Mouse (Mus musculus): ENCODE data around the gene Ifitm5. TPM values are rescaled to one million over a fixed set of nuclear protein-coding genes. Genes with fewer than 3 reads are reported as not detected.

Gene Ifitm5
- polyA plus RNA-seq, 1 experiment from 2014 or later: 0.29 TPM

DNA sequence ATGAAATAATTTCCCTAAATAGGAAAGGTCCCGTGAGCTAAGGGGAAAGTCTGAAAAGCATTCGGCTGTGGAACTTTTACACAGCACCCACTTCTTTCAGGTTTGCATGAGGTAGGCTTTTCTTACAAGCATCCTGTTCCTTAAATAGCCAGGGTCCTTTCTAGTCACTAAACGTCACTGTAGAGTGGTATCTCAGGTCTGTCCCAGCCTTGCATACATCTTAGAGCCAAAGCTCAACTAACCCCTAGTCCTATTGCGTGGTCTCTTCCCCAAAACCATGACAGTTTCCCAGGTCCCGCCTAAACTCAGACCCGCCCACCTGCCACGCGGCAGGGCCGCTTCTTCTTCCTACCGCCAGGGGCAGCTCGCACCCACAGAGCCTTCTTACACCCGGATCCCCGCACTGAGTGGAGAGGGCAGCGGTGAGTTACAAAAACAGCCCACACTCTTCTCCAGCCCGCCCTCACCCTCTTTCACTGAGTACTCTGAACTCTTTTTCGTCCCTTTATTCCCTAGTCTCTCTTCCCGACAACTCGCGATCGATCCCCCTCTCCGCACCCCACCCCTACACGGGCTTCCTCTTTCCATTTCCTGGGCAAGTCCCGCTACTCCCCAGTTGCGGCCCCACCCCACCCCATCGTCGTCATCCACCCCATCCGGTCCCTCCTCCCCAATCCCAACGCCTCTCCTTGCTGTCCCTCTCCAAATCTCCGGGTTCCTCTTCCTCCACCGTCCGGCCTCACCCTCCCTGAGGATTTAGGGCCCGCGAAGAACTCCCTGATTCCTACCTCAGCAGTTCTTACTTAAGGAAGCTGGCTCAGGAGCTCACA lies 8.7 kb downstream of the Ifitm5 start, which contains the start of gene Pgghg:
Pgghg (plus strand) TSS at position 170 of the 830 bp plus-strand sequence.
- DNase-seq (peak; percentile 84), ATAC-seq (ENCODE audit: low FRiP score, low TSS enrichment) (peak; percentile 86)
- Histone ChIP-seq H3K4me1 (ENCODE audit: control insufficient read depth, insufficient read depth, low read length) (no peaks in the 10 kb centered on the region; the same call in 1 of the 2 replicates), H3K27me3 (ENCODE audit: control insufficient read depth, insufficient read depth, low read length) (no peaks in the 10 kb centered on the region), H3K27ac (replicated peaks; ENCODE audit: low read depth, low read length) (no peak within 1 kb of the TSS), H3K9me3 (ENCODE audit: control insufficient read depth, low read length) (no peaks in the 10 kb centered on the region), H3K4me3 (replicated peaks; ENCODE audit: low read depth, low read length) (peak within 1 kb of the TSS; percentile 42), H3K9ac (replicated peaks; ENCODE audit: low read length) (peak within 1 kb of the TSS; percentile 40; the same call in 1 of the 2 replicates), H3K36me3 (ENCODE audit: control insufficient read depth, insufficient read depth, low read length) (no peaks in the 10 kb centered on the region; the same call in 1 of the 2 replicates), H3K4me2 (ENCODE audit: low read length) (peak within 1 kb of the TSS; percentile 48)
- WGBS: 4% methylated on average over 33 of the region's 33 CpGs

DNA sequence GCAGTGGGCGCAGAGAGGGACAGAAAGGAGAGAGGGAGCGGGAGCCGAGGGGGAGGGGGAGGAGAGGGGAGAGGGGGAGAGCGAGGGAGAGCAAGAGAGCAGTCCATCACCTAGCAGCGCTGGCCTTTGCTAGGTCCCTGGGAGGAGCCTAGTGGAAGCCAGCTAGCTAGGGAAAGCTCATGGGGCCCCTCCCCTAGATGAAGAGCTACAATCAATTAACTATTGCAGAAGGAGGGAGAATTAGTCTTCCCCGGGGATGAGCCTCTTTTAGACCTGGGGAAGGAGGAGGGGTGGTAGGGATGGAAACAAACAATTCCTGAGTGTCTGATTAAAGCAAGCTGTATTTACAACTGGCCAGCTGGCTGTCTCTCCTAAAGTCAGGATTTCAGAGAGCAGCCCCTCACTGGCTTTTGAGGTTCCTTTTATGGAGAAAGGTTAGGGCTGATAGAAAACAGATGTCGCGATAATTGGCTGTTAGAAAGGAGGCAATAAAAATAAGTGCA lies 10.4 kb downstream of the Ifitm5 start:
- Histone ChIP-seq H3K27ac (replicated peaks; ENCODE audit: low read depth, low read length) (no peak overlapping the region), H3K27me3 (ENCODE audit: control insufficient read depth, insufficient read depth, low read length) (no peaks in the 10 kb centered on the region), H3K36me3 (ENCODE audit: control insufficient read depth, insufficient read depth, low read length) (no peaks in the 10 kb centered on the region), H3K9me3 (ENCODE audit: control insufficient read depth, low read length) (no peaks in the 10 kb centered on the region), H3K4me2 (ENCODE audit: low read length) (no peak overlapping the region), H3K4me3 (replicated peaks; ENCODE audit: low read depth, low read length) (no peak overlapping the region), H3K9ac (replicated peaks; ENCODE audit: low read length) (no peak overlapping the region), H3K4me1 (ENCODE audit: control insufficient read depth, insufficient read depth, low read length) (no peaks in the 10 kb centered on the region; the same call in 1 of the 2 replicates)
- DNase-seq: peak; percentile 22
- WGBS: 14% methylated on average over 8 of the region's 8 CpGs
- ATAC-seq (ENCODE audit: low FRiP score, low TSS enrichment): no peak

DNA sequence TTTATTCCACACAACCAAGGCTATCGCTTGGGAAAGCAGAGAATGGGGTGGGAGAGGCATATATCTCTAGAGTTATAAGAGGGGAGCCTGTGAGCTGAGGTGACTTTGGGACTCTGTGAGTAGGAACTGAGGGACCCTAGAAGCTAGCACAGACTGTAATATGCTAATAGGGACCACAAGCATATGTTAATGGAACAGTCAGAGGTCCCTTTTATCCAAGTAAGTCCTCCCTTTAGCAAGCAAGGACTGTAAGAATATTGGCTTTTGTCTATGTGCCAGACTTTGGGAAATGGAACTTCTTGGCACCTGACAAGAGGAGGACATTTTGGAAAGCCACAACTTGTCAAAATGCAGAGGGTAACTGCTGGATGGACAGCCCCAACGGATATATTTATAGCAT lies 11.2 kb downstream of the Ifitm5 start:
- WGBS: 22% methylated on average over 2 of the region's 2 CpGs
- Histone ChIP-seq H3K36me3 (ENCODE audit: control insufficient read depth, insufficient read depth, low read length) (no peaks in the 10 kb centered on the region), H3K4me1 (ENCODE audit: control insufficient read depth, insufficient read depth, low read length) (no peaks in the 10 kb centered on the region; the same call in 1 of the 2 replicates), H3K9ac (replicated peaks; ENCODE audit: low read length) (no peak overlapping the region), H3K4me2 (ENCODE audit: low read length) (no peak overlapping the region), H3K27me3 (ENCODE audit: control insufficient read depth, insufficient read depth, low read length) (no peaks in the 10 kb centered on the region), H3K4me3 (replicated peaks; ENCODE audit: low read depth, low read length) (no peak overlapping the region), H3K9me3 (ENCODE audit: control insufficient read depth, low read length) (no peaks in the 10 kb centered on the region), H3K27ac (replicated peaks; ENCODE audit: low read depth, low read length) (no peak overlapping the region)
- ATAC-seq (ENCODE audit: low FRiP score, low TSS enrichment) (no peak), DNase-seq (no peak)

DNA sequence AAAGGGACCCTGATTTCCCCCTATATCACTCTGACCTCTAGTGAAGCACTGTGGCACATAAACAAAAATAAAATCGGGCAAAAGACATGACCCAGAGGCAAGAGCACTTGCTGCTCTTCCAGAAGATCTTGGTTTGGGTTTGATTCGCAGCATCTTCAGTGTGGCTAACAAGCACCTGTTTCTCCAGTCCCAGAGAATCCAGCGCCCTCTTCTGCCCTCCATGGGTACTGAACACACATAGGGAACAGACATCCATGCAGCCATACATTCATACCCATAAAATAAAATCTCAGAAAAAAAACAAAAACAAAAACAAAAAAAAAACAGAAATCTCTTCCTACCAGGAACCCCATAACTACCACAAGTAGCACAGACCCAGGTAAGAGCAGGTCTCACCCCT lies 11.7 kb downstream of the Ifitm5 start:
- DNase-seq (no peak), ATAC-seq (ENCODE audit: low FRiP score, low TSS enrichment) (no peak)
- Histone ChIP-seq H3K36me3 (ENCODE audit: control insufficient read depth, insufficient read depth, low read length) (no peaks in the 10 kb centered on the region), H3K4me1 (ENCODE audit: control insufficient read depth, insufficient read depth, low read length) (no peaks in the 10 kb centered on the region; the same call in 1 of the 2 replicates), H3K27ac (replicated peaks; ENCODE audit: low read depth, low read length) (no peak overlapping the region), H3K4me3 (replicated peaks; ENCODE audit: low read depth, low read length) (no peak overlapping the region), H3K27me3 (ENCODE audit: control insufficient read depth, insufficient read depth, low read length) (no peaks in the 10 kb centered on the region), H3K9me3 (ENCODE audit: control insufficient read depth, low read length) (no peaks in the 10 kb centered on the region), H3K9ac (replicated peaks; ENCODE audit: low read length) (no peak overlapping the region), H3K4me2 (ENCODE audit: low read length) (no peak overlapping the region)
- 45% methylated on average over 3 of the region's 3 CpGs for WGBS

DNA sequence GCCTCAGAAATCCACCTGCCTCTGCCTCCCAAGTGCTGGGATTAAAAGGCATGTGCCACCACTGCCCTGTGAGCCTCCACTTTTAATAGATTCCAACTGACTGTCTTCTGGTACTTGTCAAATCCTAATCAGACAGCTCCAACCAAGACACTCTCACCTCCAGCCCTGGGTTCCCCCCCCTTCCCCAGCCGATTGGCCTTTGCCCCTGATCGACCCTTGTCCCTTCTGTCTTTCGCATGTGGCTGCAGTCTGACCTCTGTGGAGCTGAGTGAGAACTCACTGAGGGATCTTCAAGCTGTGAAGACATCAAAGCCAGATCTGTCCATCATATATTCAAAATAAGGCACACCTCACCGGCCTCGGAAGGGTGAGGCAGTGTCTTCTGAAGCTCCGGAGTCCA lies 22.9 kb downstream of the Ifitm5 start:
- no peak overlapping the region for H3K4me2 ChIP-seq (ENCODE audit: low read length)
- no peak for ATAC-seq (ENCODE audit: low FRiP score, low TSS enrichment)

DNA sequence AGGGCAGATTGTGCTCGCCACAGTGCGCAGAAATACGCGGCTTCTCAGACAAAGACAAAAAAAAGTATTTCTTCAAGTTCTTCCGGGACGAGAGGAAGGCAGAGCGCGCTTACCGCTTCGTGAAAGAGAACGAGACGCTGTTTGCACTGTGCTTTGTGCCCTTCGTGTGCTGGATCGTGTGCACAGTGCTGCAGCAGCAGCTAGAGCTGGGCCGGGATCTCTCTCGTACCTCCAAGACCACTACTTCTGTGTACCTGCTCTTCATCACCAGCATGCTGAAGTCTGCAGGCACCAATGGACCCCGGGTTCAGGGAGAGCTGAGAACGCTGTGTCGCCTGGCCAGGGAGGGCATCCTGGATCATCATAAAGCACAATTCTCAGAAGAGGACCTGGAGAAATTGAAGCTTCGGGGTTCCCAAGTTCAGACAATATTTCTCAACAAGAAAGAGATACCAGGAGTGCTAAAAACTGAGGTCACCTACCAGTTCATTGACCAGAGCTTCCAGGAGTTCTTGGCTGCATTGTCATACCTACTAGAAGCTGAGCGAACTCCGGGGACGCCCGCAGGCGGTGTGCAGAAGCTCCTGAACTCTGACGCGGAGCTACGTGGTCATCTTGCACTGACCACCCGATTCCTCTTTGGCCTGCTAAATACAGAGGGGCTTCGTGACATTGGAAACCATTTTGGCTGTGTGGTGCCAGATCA lies 26.9 kb downstream of the Ifitm5 start:
- peaks cover 49% of the 10 kb centered on the region for H3K27me3 ChIP-seq (ENCODE audit: control insufficient read depth, insufficient read depth, low read length)
- peak overlapping the region; percentile 75 for H3K4me2 ChIP-seq (ENCODE audit: low read length)
- H3K27ac ChIP-seq (replicated peaks; ENCODE audit: low read depth, low read length): no peak overlapping the region
- DNase-seq (no peak), ATAC-seq (ENCODE audit: low FRiP score, low TSS enrichment) (no peak)
- H3K4me3 ChIP-seq (replicated peaks; ENCODE audit: low read depth, low read length): peak overlapping the region; percentile 40
- H3K36me3 ChIP-seq (ENCODE audit: control insufficient read depth, insufficient read depth, low read length): no peaks in the 10 kb centered on the region
- peak overlapping the region; percentile 36 for H3K9ac ChIP-seq (replicated peaks; ENCODE audit: low read length)
- WGBS: 20% methylated on average over 30 of the region's 30 CpGs
- H3K4me1 ChIP-seq (ENCODE audit: control insufficient read depth, insufficient read depth, low read length): 0 out of 2 replicates have a peak, but pooled peaks cover 11% of the 10 kb centered on the region
- H3K9me3 ChIP-seq (ENCODE audit: control insufficient read depth, low read length): no peaks in the 10 kb centered on the region

More for the DNA sequence above, 22.9 kb downstream of the Ifitm5 start:
- H3K36me3 ChIP-seq (ENCODE audit: control insufficient read depth, insufficient read depth, low read length): no peaks in the 10 kb centered on the region
- no peaks in the 10 kb centered on the region for H3K9me3 ChIP-seq (ENCODE audit: control insufficient read depth, low read length)
- 93% methylated on average over 6 of the region's 6 CpGs for WGBS
- no peak overlapping the region for H3K9ac ChIP-seq (replicated peaks; ENCODE audit: low read length)
- 0 out of 2 replicates have a peak, but pooled peaks cover 7% of the 10 kb centered on the region for H3K4me1 ChIP-seq (ENCODE audit: control insufficient read depth, insufficient read depth, low read length)
- H3K27me3 ChIP-seq (ENCODE audit: control insufficient read depth, insufficient read depth, low read length): peaks cover 29% of the 10 kb centered on the region
- no peak overlapping the region for H3K27ac ChIP-seq (replicated peaks; ENCODE audit: low read depth, low read length)
- no peak for DNase-seq
- H3K4me3 ChIP-seq (replicated peaks; ENCODE audit: low read depth, low read length): no peak overlapping the region

DNA sequence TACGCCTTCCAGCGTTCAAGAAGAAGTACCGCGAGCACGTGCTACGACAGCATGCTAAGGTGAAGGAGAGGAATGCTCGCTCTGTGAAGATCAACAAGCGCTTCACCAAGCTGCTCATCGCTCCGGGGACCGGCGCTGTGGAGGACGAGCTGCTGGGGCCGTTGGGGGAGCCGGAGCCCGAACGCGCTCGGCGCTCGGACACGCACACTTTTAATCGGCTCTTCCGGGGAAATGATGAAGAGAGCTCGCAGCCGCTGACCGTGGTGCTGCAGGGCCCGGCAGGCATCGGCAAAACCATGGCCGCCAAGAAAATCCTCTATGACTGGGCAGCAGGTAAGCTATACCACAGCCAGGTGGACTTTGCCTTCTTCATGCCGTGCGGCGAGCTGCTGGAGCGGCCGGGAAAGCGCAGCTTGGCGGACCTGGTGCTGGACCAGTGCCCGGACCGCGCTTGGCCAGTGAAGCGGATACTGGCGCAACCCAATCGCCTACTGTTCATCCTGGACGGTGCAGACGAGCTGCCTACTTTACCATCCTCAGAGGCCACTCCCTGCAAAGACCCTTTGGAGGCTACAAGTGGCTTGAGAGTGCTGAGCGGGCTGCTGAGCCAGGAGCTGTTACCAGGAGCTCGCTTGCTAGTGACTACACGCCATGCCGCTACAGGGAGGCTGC lies 27.6 kb downstream of the Ifitm5 start:
- Histone ChIP-seq H3K9me3 (ENCODE audit: control insufficient read depth, low read length) (no peaks in the 10 kb centered on the region), H3K4me1 (ENCODE audit: control insufficient read depth, insufficient read depth, low read length) (0 out of 2 replicates have a peak, but pooled peaks cover 11% of the 10 kb centered on the region), H3K9ac (replicated peaks; ENCODE audit: low read length) (peak overlapping the region; percentile 36; the same call in 1 of the 2 replicates), H3K36me3 (ENCODE audit: control insufficient read depth, insufficient read depth, low read length) (no peaks in the 10 kb centered on the region), H3K4me3 (replicated peaks; ENCODE audit: low read depth, low read length) (peak overlapping the region; percentile 40), H3K27me3 (ENCODE audit: control insufficient read depth, insufficient read depth, low read length) (peaks cover 49% of the 10 kb centered on the region), H3K4me2 (ENCODE audit: low read length) (peak overlapping the region; percentile 75), H3K27ac (replicated peaks; ENCODE audit: low read depth, low read length) (no peak overlapping the region)
- ATAC-seq (ENCODE audit: low FRiP score, low TSS enrichment): no peak
- under 1% methylated on average over 49 of the region's 49 CpGs for WGBS
- DNase-seq: peak; percentile 61

All from midbrain, embryonic 14.5 days (tissue).